Mouse (Mus musculus): ENCODE results near the gene C130026I21Rik. TPM values are rescaled to one million over a fixed set of nuclear protein-coding genes. Genes with fewer than 3 reads are reported as not detected.
"Not testable (repeated sequence)": the region's sequence is repeated elsewhere in the genome, so short reads cannot be mapped to it uniquely, and the experiment has no call there.

The C130026I21Rik gene
- polyA plus RNA-seq, 1 experiment, result not detected

GRCm38 (mm10) chr1:85196732-85197131 lies 73.6 kb downstream of the C130026I21Rik start:
- H3K27ac ChIP-seq (replicated peaks; ENCODE audit: low read depth, low read length); H3K4me3 ChIP-seq (ENCODE audit: insufficient read depth, low read depth, low read length); H3K4me1 ChIP-seq (ENCODE audit: control insufficient read depth, insufficient read depth, insufficient read length, low read length): not testable (repeated sequence)

- H3K4me3 ChIP-seq (ENCODE audit: insufficient read depth, low read depth, low read length); H3K4me1 ChIP-seq (ENCODE audit: control insufficient read depth, insufficient read depth, insufficient read length, low read length); H3K27ac ChIP-seq (replicated peaks; ENCODE audit: low read depth, low read length): not testable (repeated sequence)
Measured at GRCm38 (mm10) chr1:85193761-85194160, 76.6 kb downstream of the C130026I21Rik start.

GRCm38 (mm10) chr1:85181981-85182380 lies 88.4 kb downstream of the C130026I21Rik start:
- not testable (repeated sequence) for H3K4me1 ChIP-seq (ENCODE audit: control insufficient read depth, insufficient read depth, insufficient read length, low read length); H3K4me3 ChIP-seq (ENCODE audit: insufficient read depth, low read depth, low read length)

GRCm38 (mm10) chr1:85178971-85179370 lies 91.4 kb downstream of the C130026I21Rik start:
- not testable (repeated sequence) for H3K4me3 ChIP-seq (ENCODE audit: insufficient read depth, low read depth, low read length); H3K4me1 ChIP-seq (ENCODE audit: control insufficient read depth, insufficient read depth, insufficient read length, low read length); H3K27ac ChIP-seq (replicated peaks; ENCODE audit: low read depth, low read length)

More at GRCm38 (mm10) chr1:85181981-85182380, 88.4 kb downstream of the C130026I21Rik start:
- not testable (repeated sequence) for H3K27ac ChIP-seq (replicated peaks; ENCODE audit: low read depth, low read length)

- H3K27ac ChIP-seq (replicated peaks; ENCODE audit: low read depth, low read length); H3K4me3 ChIP-seq (ENCODE audit: insufficient read depth, low read depth, low read length); H3K4me1 ChIP-seq (ENCODE audit: control insufficient read depth, insufficient read depth, insufficient read length, low read length): not testable (repeated sequence)
Measured at GRCm38 (mm10) chr1:85162841-85163240, 107.5 kb downstream of the C130026I21Rik start.

GRCm38 (mm10) chr1:85155151-85155550 lies 115.2 kb downstream of the C130026I21Rik start:
- not testable (repeated sequence) for H3K4me3 ChIP-seq (ENCODE audit: insufficient read depth, low read depth, low read length); H3K27ac ChIP-seq (replicated peaks; ENCODE audit: low read depth, low read length); H3K4me1 ChIP-seq (ENCODE audit: control insufficient read depth, insufficient read depth, insufficient read length, low read length)

GRCm38 (mm10) chr1:85133671-85134070 lies 136.7 kb downstream of the C130026I21Rik start:
- H3K27ac ChIP-seq (replicated peaks; ENCODE audit: low read depth, low read length); H3K4me1 ChIP-seq (ENCODE audit: control insufficient read depth, insufficient read depth, insufficient read length, low read length); H3K4me3 ChIP-seq (ENCODE audit: insufficient read depth, low read depth, low read length): not testable (repeated sequence)

- H3K27ac ChIP-seq (replicated peaks; ENCODE audit: low read depth, low read length); H3K4me3 ChIP-seq (ENCODE audit: insufficient read depth, low read depth, low read length); H3K4me1 ChIP-seq (ENCODE audit: control insufficient read depth, insufficient read depth, insufficient read length, low read length): not testable (repeated sequence)
Measured at GRCm38 (mm10) chr1:85121841-85122240, 148.5 kb downstream of the C130026I21Rik start.

GRCm38 (mm10) chr1:85118341-85118740 lies 152.0 kb downstream of the C130026I21Rik start:
- H3K4me1 ChIP-seq (ENCODE audit: control insufficient read depth, insufficient read depth, insufficient read length, low read length); H3K27ac ChIP-seq (replicated peaks; ENCODE audit: low read depth, low read length); H3K4me3 ChIP-seq (ENCODE audit: insufficient read depth, low read depth, low read length): not testable (repeated sequence)

- not testable (repeated sequence) for H3K27ac ChIP-seq (replicated peaks; ENCODE audit: low read depth, low read length); H3K4me1 ChIP-seq (ENCODE audit: control insufficient read depth, insufficient read depth, insufficient read length, low read length); H3K4me3 ChIP-seq (ENCODE audit: insufficient read depth, low read depth, low read length)
Measured at GRCm38 (mm10) chr1:85117537-85117936, 152.8 kb downstream of the C130026I21Rik start.

- not testable (repeated sequence) for H3K27ac ChIP-seq (replicated peaks; ENCODE audit: low read depth, low read length); H3K4me3 ChIP-seq (ENCODE audit: insufficient read depth, low read depth, low read length); H3K4me1 ChIP-seq (ENCODE audit: control insufficient read depth, insufficient read depth, insufficient read length, low read length)
Measured at GRCm38 (mm10) chr1:85114666-85115402, 155.5 kb downstream of the C130026I21Rik start.

- not testable (repeated sequence) for H3K27ac ChIP-seq (replicated peaks; ENCODE audit: low read depth, low read length); H3K4me3 ChIP-seq (ENCODE audit: insufficient read depth, low read depth, low read length); H3K4me1 ChIP-seq (ENCODE audit: control insufficient read depth, insufficient read depth, insufficient read length, low read length)
Measured at GRCm38 (mm10) chr1:85114078-85114477, 156.3 kb downstream of the C130026I21Rik start.

- H3K4me1 ChIP-seq (ENCODE audit: control insufficient read depth, insufficient read depth, insufficient read length, low read length), result not testable (repeated sequence)
Measured at GRCm38 (mm10) chr1:85112889-85113288, 157.5 kb downstream of the C130026I21Rik start.

GRCm38 (mm10) chr1:85112266-85112665 lies 158.1 kb downstream of the C130026I21Rik start:
- not testable (repeated sequence) for H3K27ac ChIP-seq (replicated peaks; ENCODE audit: low read depth, low read length); H3K4me3 ChIP-seq (ENCODE audit: insufficient read depth, low read depth, low read length); H3K4me1 ChIP-seq (ENCODE audit: control insufficient read depth, insufficient read depth, insufficient read length, low read length)

More at GRCm38 (mm10) chr1:85112889-85113288, 157.5 kb downstream of the C130026I21Rik start:
- not testable (repeated sequence) for H3K4me3 ChIP-seq (ENCODE audit: insufficient read depth, low read depth, low read length); H3K27ac ChIP-seq (replicated peaks; ENCODE audit: low read depth, low read length)

GRCm38 (mm10) chr1:85111572-85111971 lies 158.8 kb downstream of the C130026I21Rik start:
- H3K4me3 ChIP-seq (ENCODE audit: insufficient read depth, low read depth, low read length); H3K4me1 ChIP-seq (ENCODE audit: control insufficient read depth, insufficient read depth, insufficient read length, low read length); H3K27ac ChIP-seq (replicated peaks; ENCODE audit: low read depth, low read length): not testable (repeated sequence)

- H3K4me3 ChIP-seq (ENCODE audit: insufficient read depth, low read depth, low read length); H3K27ac ChIP-seq (replicated peaks; ENCODE audit: low read depth, low read length); H3K4me1 ChIP-seq (ENCODE audit: control insufficient read depth, insufficient read depth, insufficient read length, low read length): not testable (repeated sequence)
Measured at GRCm38 (mm10) chr1:85110876-85111275, 159.5 kb downstream of the C130026I21Rik start.
